Mouse (Mus musculus) CH12.LX (cell line): Measurements from ENCODE around the gene Mlh1.

Source experiments
- CTCF ChIP-seq, 2 experiments: IDR thresholded peaks in 1 of 2; conservative IDR thresholded peaks in 1 of 2; 2 replicates each; pipeline ENCODE4 v1.5.1; 2011 to 2012; ENCODE audit warnings: low read depth in 2 of 2, low read length in 2 of 2, improper control_type of control experiment in 1 of 2, inconsistent platforms in 1 of 2, mild to moderate bottlenecking in 1 of 2, moderate library complexity in 1 of 2
- GABPA ChIP-seq: IDR thresholded peaks from 2 replicates; pipeline ENCODE4 v1.6.1; 2012; ENCODE audit warnings: low read depth, low read length, improper control_type of control experiment, inconsistent platforms; ENCODE audit not compliant: insufficient replicate concordance
- HCFC1 ChIP-seq: IDR thresholded peaks from 2 replicates; pipeline ENCODE4 v1.6.1; 2012; ENCODE audit warnings: low read depth, mild to moderate bottlenecking, inconsistent platforms, low read length, improper control_type of control experiment
- JUND ChIP-seq: conservative IDR thresholded peaks from 2 replicates; pipeline ENCODE4 v1.6.1; 2011; ENCODE audit warnings: low read depth, low read length, improper control_type of control experiment
- NRF1 ChIP-seq: IDR thresholded peaks from 2 replicates; pipeline ENCODE4 v1.6.1; 2014; ENCODE audit warnings: low read depth, mild to moderate bottlenecking, inconsistent platforms, low read length, improper control_type of control experiment, moderate library complexity
- POLR2AphosphoS2 ChIP-seq: IDR thresholded peaks from 2 replicates; pipeline ENCODE4 v1.6.1; 2011; ENCODE audit warnings: low read depth, low read length, improper control_type of control experiment

DNA sequence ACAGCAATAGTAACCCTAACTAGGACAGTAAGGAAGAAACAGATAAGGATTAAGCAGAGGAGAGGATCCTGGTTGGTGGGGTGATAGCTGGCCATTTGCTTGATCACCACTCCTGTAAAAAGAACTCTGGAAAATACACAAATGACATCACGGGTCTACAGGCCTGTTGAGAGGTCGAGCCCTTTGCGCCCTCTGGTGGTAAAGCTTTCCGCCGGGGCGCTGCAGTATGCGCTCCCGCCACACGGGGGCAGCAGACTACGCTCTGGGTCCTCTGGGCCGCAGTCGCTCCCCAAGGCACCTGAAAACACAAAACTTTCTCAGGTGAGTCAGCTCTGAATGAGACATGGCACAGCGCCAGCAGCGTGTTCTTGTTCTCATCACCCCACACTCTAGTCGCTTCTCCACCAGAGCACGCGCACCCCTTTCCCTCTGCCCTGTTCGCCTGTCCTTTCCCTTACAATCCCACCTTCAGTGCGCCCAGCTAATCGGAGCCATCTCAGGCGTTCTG lies 18.3 kb upstream of the Mlh1 start:
- no peak for TF ChIP-seq POLR2AphosphoS2
- TF ChIP-seq HCFC1 = peak; percentile 42
- peak; percentile 99 to 100 for TF ChIP-seq CTCF (conservative IDR thresholded peaks at IDR 0.05 in 1 of 2, IDR thresholded peaks at IDR 0.05 in 1 of 2; ENCODE audit: low read depth in 2 of 2, low read length in 2 of 2)
- TF ChIP-seq GABPA = no peak
- no peak for TF ChIP-seq NRF1
- peak; percentile 20; the same call in 1 of the 2 replicates for TF ChIP-seq JUND
